Mouse (Mus musculus) spleen, postnatal 10 days (tissue): ENCODE results near the gene Hebp2.
"Not testable (repeated sequence)": the region's sequence is repeated elsewhere in the genome, so short reads cannot be mapped to it uniquely, and the experiment has no call there.

Source experiments
- DNase-seq, 2 experiments: peaks; one replicate each; pipeline ENCODE4 v3.0.0; 2021 to 2022; ENCODE audit warnings: low spot score in 2 of 2

Gene Hebp2

GRCm38 (mm10) chr10:18545813-18546235 is at the start of gene Hebp2:
TSS of gene Hebp2 (minus strand) at chr10:18546076.
- peak in 1 of 2 experiments; percentile 45 for DNase-seq

DNA sequence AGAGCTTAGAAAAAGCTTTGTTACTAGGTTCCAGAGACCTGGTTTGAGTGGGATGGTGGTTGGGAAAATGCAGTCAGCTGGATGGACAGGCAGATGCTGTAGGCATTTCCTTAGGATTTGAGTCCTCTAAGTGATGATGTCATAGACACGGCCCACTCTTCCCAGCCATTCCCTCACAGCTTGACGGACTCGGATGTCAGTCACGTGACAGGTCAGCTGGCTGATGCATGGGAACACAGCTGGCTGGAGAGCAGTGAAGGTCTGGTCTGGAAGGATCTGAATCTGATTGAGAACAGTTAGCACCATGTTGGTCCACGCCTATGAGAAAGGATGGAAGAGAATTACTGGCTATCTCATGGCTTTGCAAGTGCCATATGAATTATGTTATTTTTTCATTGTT is 43.6 kb upstream of the Hebp2 start:
- DNase-seq: no peak

- DNase-seq: no peak
These were observed 38.3 kb upstream of the Hebp2 start for GRCm38 (mm10) chr10:18584188-18584587.

DNA sequence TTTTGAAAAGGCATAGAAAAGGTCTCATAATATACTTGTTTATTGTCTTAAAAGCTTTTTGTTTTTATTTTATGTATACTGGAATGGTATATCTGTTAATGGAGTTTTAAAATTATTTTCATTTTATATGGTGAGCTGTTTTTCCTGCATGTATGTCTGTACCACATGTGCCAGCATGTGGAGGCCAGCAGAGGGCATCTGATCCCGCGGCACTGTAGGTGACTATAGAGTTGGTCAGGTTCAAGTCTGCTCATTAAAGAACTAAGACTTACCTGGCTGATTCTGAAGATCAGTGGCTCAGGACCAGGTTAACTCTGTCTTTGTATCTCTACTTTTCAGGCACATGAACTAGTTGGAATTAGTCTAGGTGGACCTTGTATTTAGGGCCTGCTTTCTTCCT is 26.7 kb upstream of the Hebp2 start:
- no peak for DNase-seq

DNA sequence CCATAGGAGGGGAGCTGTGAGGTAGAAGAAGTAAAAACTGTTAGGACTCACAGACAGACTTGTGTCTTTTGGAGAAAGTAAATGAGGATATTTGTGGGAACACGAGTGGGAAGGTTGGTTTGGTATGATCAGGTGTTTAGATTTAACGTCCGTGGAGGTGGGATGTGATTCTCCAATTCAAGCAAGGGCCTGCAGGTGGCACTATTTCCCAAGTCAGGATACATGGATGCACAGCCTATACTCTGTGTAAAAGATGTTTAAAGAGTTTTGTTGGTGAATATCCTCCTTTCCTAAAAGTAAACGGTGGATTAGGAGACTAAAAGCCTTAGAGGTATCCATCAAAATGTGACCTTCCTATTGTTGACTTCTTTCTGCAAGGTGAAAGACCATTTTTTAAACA is 17.1 kb upstream of the Hebp2 start:
- DNase-seq: peak in 1 of 2 experiments; percentile 57

DNA sequence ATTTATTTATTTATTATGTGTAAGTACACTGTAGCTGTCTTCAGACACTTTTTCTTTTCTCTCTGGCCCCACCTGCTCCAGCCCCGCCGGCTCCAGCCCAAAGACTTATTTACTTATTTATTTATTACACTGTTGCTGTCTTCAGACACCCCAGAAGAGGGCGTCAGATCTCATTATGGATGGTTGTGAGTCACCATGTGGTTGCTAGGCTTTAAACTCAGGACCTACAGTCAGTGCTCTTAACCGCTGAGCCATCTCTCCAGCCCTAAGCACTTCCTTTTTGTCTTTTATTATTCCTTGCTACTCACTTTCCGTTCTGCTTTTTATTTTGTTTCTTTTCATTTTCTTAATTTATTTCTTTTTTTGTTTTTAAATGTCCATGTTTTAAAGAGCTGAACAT is 15.6 kb upstream of the Hebp2 start:
- no peak for DNase-seq

- not testable (repeated sequence) for DNase-seq
These were observed 13.2 kb upstream of the Hebp2 start for GRCm38 (mm10) chr10:18559076-18559475.

DNA sequence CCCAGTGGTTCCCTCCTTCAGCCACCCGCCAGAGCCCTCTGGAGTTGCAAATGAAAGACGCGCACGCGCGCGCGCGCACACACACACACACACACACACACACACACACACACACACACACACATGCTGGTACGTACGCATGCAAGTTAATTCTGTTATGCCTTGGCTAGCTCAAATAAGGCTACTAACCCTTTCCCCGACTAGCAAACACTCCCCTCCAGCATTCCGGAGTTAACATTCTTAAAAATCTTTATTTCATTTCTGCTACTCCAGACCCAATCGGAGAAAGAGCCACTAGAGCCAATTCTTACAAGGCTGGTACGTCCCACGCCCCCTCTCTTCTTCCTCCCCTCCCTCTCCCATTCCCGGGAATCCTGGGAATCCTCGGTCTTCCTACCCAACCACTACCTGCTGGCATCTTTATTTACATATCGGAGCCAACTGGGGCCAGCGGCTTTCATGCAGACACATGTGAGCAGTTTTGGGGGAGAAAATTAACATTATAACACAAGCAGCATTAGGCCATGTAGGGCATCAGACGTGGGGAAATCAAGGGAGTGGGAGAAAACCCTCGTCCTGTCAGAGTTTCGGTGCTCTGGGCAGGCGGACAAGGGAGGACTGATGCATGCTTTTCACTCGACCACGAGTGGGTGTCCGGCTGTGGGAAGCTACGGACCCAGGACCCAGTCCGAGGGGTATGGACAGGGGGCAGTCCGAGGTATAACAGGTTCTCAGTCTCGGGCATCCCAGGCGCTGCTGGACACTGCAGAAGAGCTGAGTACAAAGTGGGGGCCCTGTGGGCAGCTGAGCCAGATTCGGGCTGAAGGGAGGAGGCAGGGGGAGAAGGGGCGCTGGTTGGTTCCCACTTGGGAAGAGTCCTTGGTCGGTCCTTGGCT is 3.7 kb upstream of the Hebp2 start:
- no peak for DNase-seq

DNA sequence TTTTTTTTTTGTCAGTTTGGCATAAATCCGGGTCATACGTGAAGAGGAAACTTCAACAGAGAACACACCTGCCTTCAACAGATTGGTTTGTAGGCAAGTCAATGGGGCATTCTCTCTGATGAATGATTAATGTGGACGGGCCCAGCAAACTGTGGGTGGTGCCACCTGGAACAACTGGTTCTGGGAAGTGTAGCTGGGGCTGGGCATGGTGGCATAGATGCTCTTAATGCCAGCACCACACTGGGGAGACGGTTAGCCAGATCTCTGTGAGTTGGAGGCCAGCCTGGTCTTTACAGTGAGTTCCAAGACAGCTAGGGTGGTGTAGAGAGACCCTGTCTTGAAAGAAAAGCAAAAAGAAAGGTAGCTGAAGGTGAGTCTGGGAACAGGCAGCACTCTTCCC is 1.5 kb upstream of the Hebp2 start:
- DNase-seq: no peak

GRCm38 (mm10) chr10:18545309-18545708 is 567 bp downstream of the Hebp2 start:
- DNase-seq: no peak

DNA sequence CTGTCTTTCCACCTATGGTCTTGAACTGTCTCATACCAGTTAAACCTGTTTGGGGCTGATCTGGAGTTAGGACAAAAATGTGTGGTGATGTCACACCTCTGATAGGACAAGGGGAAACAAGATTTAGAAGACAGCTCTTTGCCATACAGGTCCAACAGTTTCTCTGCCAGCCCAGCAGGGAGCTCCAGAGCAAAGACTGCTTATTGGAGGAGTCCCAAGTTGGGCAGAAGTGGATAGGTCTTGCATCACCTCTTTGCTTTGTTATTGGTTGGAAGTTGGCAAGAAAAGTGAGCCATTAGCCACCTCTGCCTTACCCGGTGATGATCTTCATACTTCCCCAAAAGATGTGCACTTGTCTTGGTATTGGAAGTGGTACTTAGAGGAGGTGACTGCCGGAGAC is 9.0 kb downstream of the Hebp2 start:
- DNase-seq: no peak

GRCm38 (mm10) chr10:18532293-18532692 is 13.6 kb downstream of the Hebp2 start:
- DNase-seq: no peak

- no peak for DNase-seq
These were observed 15.7 kb downstream of the Hebp2 start for GRCm38 (mm10) chr10:18530161-18530560.

DNA sequence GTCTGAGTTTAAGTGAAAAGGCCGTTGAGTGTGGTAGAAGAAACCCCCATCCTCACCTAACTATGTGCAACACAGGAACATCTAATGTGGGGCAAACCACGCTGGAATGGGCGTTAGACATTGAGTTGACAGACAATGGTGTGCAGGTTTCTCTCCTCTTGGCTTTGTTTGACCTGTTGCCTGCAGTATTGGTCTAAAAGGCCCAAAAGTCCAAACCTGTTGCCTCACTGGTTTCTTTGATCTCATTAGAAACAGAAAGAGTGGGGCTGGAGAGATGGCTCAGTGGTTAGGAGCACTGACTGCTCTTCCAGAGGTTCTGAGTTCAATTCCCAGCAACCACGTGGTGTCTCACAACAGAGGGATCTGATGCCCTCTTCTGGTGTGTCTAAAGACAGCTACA is 16.7 kb downstream of the Hebp2 start:
- DNase-seq: no peak

DNA sequence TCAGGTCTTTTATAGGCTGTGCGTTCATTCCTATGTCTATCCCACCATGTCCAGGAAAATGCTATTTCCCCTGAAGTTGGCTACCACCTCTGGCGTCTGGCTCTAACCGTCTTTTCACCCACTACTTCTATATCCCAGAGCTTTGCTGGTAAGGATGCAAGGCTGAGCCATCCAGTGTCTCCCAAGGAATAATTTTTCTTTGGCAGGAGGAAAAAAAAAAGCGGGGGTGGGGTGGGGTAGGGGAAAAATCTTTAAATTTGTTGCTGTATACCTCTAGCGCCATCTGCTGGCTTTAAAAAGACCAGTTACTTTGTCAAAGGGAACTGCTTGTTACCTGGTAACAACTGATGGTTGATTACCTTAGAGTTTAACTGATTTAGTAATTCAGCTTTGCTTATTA is 17.4 kb downstream of the Hebp2 start:
- no peak for DNase-seq

DNA sequence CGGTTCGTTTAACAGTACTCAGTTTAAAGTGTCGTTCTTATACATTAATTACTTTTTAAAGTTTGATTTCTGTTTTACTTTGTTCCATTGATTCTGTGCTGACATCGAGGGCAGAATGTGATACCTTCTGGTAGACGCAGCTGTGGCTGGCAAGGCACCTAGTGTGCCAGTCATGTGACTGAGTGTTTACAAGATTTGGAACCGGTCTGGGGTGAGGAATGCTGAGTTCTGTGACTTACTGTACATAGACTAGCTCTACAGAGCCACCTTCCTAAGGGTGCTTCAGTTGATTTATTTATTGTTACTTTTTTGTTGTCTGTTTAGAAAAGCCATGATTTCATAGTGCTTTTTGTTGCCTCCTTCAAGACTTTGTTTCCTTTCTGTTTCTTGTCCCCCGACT is 18.1 kb downstream of the Hebp2 start:
- no peak for DNase-seq

DNA sequence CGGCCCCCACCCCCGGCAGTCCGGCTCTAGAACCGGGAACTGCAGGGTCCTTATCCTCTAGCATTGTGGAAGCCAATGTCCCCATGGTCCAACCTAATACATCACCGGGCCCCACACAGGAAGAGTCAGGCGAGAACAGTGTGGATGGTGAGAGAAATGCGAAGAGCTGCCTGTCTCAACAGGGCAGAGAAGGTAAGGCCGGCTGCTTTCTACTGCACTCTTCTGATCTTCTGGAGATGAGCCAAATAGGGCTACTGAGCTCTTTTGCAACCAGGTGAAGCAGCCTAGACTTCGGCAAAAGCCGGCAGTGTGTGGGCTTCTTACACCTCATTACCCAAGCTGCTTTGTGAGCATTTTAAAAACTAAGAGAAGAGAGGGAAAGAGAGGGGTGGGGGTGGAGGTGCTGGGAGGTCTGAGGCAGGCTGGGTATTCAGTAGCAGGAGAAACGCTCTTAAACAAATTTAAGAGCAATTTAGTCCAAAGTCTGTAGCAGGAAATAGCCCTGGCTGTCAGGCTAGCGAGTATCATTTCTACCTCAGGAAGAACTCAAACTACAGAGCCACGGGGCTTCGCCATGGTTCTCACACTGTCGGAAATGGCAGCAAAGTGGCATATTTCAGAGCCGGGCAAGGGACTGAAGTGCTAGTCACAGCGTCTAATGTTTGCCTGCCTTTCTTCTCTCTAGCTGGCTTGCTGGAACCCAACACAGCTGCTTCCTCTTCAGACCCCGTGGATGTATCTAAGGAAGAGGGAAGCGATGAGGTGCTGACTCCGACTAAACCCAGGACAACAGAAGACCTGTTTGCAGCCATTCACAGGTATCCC is 18.8 kb downstream of the Hebp2 start:
- DNase-seq: no peak

DNA sequence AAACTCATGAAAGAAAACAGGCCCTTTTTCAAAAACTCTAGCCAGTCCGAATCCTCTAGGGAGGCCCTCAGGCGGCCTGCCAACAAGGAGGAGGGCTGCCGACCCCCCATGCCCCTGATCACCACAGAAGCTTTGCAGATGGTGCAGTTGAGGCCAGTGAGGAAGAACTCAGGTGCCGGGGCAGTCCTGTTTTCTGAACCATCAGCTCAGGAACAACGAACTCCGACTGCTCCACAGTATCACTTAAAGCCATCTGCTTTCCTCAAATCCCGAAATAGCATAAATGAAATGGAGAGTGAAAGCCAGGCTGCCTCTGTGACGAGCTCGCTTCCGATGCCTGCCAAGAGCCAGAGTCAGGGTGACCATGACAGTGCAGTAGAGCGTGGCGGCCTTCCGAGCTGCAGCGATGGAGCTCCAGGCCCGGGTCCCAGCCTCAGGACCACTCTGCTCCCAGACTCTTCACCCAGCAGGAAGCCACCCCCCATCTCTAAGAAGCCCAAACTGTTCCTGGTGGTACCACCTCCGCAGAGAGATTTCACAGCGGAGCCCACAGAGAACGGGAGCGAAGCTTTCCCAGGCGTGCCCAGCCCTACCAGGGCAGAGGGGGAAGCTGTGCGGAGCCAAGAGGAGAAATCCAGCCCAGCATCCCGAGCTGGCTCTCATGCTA is 19.6 kb downstream of the Hebp2 start:
- DNase-seq: no peak

DNA sequence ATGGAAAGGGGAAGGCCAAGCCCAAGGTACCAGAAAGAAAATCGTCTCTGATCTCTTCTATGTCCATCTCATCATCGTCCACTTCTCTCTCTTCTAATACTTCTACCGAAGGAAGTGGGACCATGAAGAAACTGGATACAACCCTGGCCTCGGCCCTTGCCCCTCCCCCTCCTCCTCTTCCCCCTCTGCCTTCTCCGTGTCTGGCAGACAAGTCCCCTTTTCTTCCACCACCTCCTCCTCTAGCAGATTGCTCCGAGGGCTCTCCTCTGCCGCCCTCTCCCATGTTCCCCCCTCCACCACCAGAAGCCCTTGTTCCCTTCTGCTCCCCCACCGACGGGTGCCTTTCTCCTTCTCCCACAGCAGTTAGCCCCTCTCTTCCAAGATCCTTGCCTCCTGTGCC is 20.1 kb downstream of the Hebp2 start:
- no peak for DNase-seq

DNA sequence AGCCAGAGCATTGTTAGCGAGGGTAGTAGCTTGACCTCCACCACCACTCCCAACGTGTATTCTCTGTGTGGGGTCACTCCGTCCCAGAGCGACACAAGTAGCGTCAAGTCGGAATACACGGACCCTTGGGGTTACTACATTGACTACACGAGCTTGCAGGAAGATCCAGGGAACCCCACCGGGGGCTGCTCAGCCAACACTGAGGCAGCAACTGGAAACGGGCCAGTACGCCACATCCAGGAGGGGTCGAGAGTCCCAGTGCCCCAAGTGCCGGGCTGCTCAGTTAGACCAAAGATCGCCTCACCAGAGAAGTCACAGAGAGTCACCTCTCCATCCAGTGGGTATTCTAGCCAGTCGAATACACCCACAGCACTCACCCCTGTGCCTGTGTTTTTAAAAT is 20.6 kb downstream of the Hebp2 start:
- no peak for DNase-seq

- no peak for DNase-seq
These were observed 23.3 kb downstream of the Hebp2 start for GRCm38 (mm10) chr10:18522556-18522955.

GRCm38 (mm10) chr10:18511496-18511895 is 34.4 kb downstream of the Hebp2 start:
- DNase-seq: no peak
